Mouse (Mus musculus) spleen, postnatal 10 days (tissue): ENCODE results near the gene Fut7.
"Not testable (repeated sequence)": the region's sequence is repeated elsewhere in the genome, so short reads cannot be mapped to it uniquely, and the experiment has no call there.

Experiments
- DNase-seq, 2 experiments: peaks; one replicate each; pipeline ENCODE4 v3.0.0; 2021 to 2022; ENCODE audit warnings: low spot score in 2 of 2

Gene Fut7

GRCm38 (mm10) chr2:25422587-25423410 lies at the start of gene Fut7:
Gene Fut7, plus strand, starts transcription at chr2:25423267.
- peak in 1 of 2 experiments; percentile 46 for DNase-seq

GRCm38 (mm10) chr2:25373431-25373830 lies 49.6 kb upstream of the Fut7 start:
- DNase-seq = peak in 1 of 2 experiments; percentile 42

GRCm38 (mm10) chr2:25376589-25376988 lies 46.5 kb upstream of the Fut7 start:
- DNase-seq = peak in 1 of 2 experiments; percentile 67

GRCm38 (mm10) chr2:25384492-25384891 lies 38.6 kb upstream of the Fut7 start:
- no peak for DNase-seq

GRCm38 (mm10) chr2:25391266-25391665 lies 31.8 kb upstream of the Fut7 start:
- no peak for DNase-seq

GRCm38 (mm10) chr2:25394281-25395221 lies 28.5 kb upstream of the Fut7 start:
- DNase-seq = no peak

GRCm38 (mm10) chr2:25395721-25396596 lies 27.1 kb upstream of the Fut7 start, which contains the start of gene Entpd2:
Gene Entpd2, plus strand, starts transcription at chr2:25395874.
- peak in 1 of 2 experiments; percentile 27 for DNase-seq

- no peak for DNase-seq
Observed at GRCm38 (mm10) chr2:25396597-25396983, 26.5 kb upstream of the Fut7 start.

GRCm38 (mm10) chr2:25397010-25397409 lies 26.1 kb upstream of the Fut7 start:
- no peak for DNase-seq

- no peak for DNase-seq
Observed at GRCm38 (mm10) chr2:25398065-25398464, 25.0 kb upstream of the Fut7 start.

- no peak for DNase-seq
Observed at GRCm38 (mm10) chr2:25399051-25399450, 24.0 kb upstream of the Fut7 start, which contains the start of gene Npdc1. Gene Npdc1, plus strand, starts transcription at chr2:25399351.

GRCm38 (mm10) chr2:25400291-25400690 lies 22.8 kb upstream of the Fut7 start:
- no peak for DNase-seq

- DNase-seq = peak in 1 of 2 experiments; percentile 42
Observed at GRCm38 (mm10) chr2:25400764-25401163, 22.3 kb upstream of the Fut7 start.

- peak; percentile 60 to 89 for DNase-seq
Observed at GRCm38 (mm10) chr2:25402377-25402971, 20.6 kb upstream of the Fut7 start.

- DNase-seq = no peak
Observed at GRCm38 (mm10) chr2:25402972-25403601, 20.0 kb upstream of the Fut7 start.

- DNase-seq = no peak
Observed at GRCm38 (mm10) chr2:25403994-25404393, 19.1 kb upstream of the Fut7 start.

GRCm38 (mm10) chr2:25408908-25409307 lies 14.2 kb upstream of the Fut7 start:
- DNase-seq = no peak

GRCm38 (mm10) chr2:25413436-25413835 lies 9.6 kb upstream of the Fut7 start:
- DNase-seq = not testable (repeated sequence)

GRCm38 (mm10) chr2:25417426-25417825 lies 5.6 kb upstream of the Fut7 start:
- DNase-seq = no peak

GRCm38 (mm10) chr2:25421896-25422295 lies 1.2 kb upstream of the Fut7 start:
- peak in 1 of 2 experiments; percentile 61 for DNase-seq
